8 mouse cellular contexts compared by ENCODE assay signal in the genomic region with DNA sequence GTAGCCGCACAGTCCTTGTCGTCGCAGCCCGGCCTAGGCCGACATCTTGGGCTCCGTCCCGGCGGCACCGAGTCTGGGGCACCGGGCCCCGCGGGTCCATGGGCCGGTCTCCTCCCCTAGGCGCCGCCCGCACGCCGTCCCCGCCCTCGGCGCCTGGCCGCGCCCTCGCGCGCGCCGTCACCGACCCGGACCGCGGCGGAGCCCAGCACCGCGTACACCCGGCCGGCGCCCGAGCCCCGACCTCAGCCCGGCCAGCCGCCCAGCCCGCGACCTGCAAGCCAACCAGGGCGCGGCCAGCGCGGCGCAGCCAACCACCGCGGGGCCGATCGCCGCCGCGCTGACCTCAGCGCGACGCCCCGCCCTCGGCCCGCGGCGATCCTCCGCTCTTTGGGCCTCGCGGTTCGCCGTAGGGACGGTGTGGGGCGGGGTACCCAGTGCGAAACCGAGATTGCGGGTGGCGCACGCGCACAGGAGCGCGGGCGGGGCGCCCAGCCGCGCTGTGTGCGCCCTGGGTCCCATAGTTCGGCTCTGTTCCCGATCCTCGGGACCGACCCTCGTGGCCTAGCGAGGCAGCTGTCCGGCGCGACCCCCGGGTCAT. TPM values are rescaled to one million over a fixed set of nuclear protein-coding genes. Genes with fewer than 3 reads are reported as not detected.
A peak's percentile ranks its signal among the peaks of the same experiment; 100 is the strongest.
DNase-seq lines count a peak whose midpoint lies in the region; ATAC-seq and TF ChIP-seq lines count a peak whose summit lies in the region.

A gene (minus strand): TSS at position 343 of the 598 bp plus-strand sequence.

- peak; percentile 93; the same call in 1 of the 2 replicates for TF ChIP-seq POLR2A in limb, embryonic 14.5 days (IDR thresholded peaks at IDR 0.05; ENCODE audit: borderline replicate concordance, extremely low read depth, insufficient read depth, insufficient read length)

- ATAC-seq in erythroblast, adult 5-6 weeks (replicated peaks; ENCODE audit: low FRiP score, poor library complexity, severe bottlenecking) = no peak
- ATAC-seq in embryonic facial prominence, embryonic 13.5 days (ENCODE audit: insufficient number of reproducible peaks, insufficient read depth, low FRiP score, low TSS enrichment, low read depth) = peak; percentile 95
- peak; percentile 94 for ATAC-seq in kidney, embryonic 14.5 days (ENCODE audit: low FRiP score, low TSS enrichment)
- ATAC-seq in limb, embryonic 14.5 days (ENCODE audit: low FRiP score, low read depth) = peak; percentile 94
- peak; percentile 97 for ATAC-seq in midbrain, embryonic 16.5 days

- peak within 1 kb of the TSS; percentile 93 for H3K4me2 ChIP-seq in embryonic facial prominence, embryonic 13.5 days
- H3K4me2 ChIP-seq in kidney, embryonic 14.5 days (replicated peaks; ENCODE audit: low read depth, low read length) = peak within 1 kb of the TSS; percentile 89
- H3K4me2 ChIP-seq in limb, embryonic 14.5 days (replicated peaks; ENCODE audit: low read depth, low read length, severe bottlenecking) = peak within 1 kb of the TSS; percentile 90
- peak within 1 kb of the TSS; percentile 93 for H3K4me2 ChIP-seq in midbrain, embryonic 16.5 days (ENCODE audit: low read length)

- H3K4me3 ChIP-seq in erythroblast, embryonic 14.5 days (replicated peaks) = peak within 1 kb of the TSS; percentile 69
- peak within 1 kb of the TSS; percentile 99 for H3K4me3 ChIP-seq in embryonic facial prominence, embryonic 13.5 days
- peak within 1 kb of the TSS; percentile 100 for H3K4me3 ChIP-seq in kidney, embryonic 14.5 days (ENCODE audit: low read length)
- peak within 1 kb of the TSS; percentile 97 for H3K4me3 ChIP-seq in limb, embryonic 14.5 days (replicated peaks; ENCODE audit: low read length)
- H3K4me3 ChIP-seq in midbrain, embryonic 16.5 days (ENCODE audit: low read depth, low read length) = peak within 1 kb of the TSS; percentile 99

- H3K36me3 ChIP-seq in erythroblast, embryonic 14.5 days (ENCODE audit: control insufficient read depth) = no peaks in the 10 kb centered on the region
- H3K36me3 ChIP-seq in embryonic facial prominence, embryonic 13.5 days = no peaks in the 10 kb centered on the region
- no peaks in the 10 kb centered on the region for H3K36me3 ChIP-seq in kidney, embryonic 14.5 days (ENCODE audit: control insufficient read depth, insufficient read depth, low read length)
- H3K36me3 ChIP-seq in limb, embryonic 14.5 days (ENCODE audit: control insufficient read depth, insufficient read depth, low read length) = no peaks in the 10 kb centered on the region
- no peaks in the 10 kb centered on the region for H3K36me3 ChIP-seq in midbrain, embryonic 16.5 days (ENCODE audit: control insufficient read depth, insufficient read depth, low read length)

- no peaks in the 10 kb centered on the region for H3K9me3 ChIP-seq in erythroblast, embryonic 14.5 days (ENCODE audit: control insufficient read depth, low read length)
- H3K9me3 ChIP-seq in embryonic facial prominence, embryonic 13.5 days = no peaks in the 10 kb centered on the region
- H3K9me3 ChIP-seq in kidney, embryonic 14.5 days (ENCODE audit: control insufficient read depth, low read length) = no peaks in the 10 kb centered on the region
- H3K9me3 ChIP-seq in limb, embryonic 14.5 days (ENCODE audit: control insufficient read depth, low read length) = no peaks in the 10 kb centered on the region
- no peaks in the 10 kb centered on the region for H3K9me3 ChIP-seq in midbrain, embryonic 16.5 days (replicated peaks; ENCODE audit: control insufficient read depth, low read length, poor library complexity, severe bottlenecking)

- under 1% methylated on average over 71 of the region's 94 CpGs for WGBS in embryonic facial prominence, embryonic 13.5 days
- under 1% methylated on average over 76 of the region's 94 CpGs for WGBS in kidney, embryonic 14.5 days
- 0% methylated on average over 32 of the region's 94 CpGs for WGBS in limb, embryonic 14.5 days
- under 1% methylated on average over 59 of the region's 94 CpGs for WGBS in midbrain, embryonic 16.5 days

- peak; percentile 95 to 97 for DNase-seq in heart, adult 9 months (ENCODE audit: low spot score in 2 of 2)
- DNase-seq in limb, embryonic 14.5 days (ENCODE audit: low spot score) = peak; percentile 91
- peak; percentile 25 to 51 for DNase-seq in spleen, postnatal 14 days (ENCODE audit: low spot score in 2 of 2)

- peaks cover 17% of the 10 kb centered on the region for H3K4me1 ChIP-seq in erythroblast, embryonic 14.5 days (ENCODE audit: control insufficient read depth)
- H3K4me1 ChIP-seq in embryonic facial prominence, embryonic 13.5 days = peaks cover 35% of the 10 kb centered on the region
- peaks cover 25% of the 10 kb centered on the region for H3K4me1 ChIP-seq in kidney, embryonic 14.5 days (ENCODE audit: control insufficient read depth, insufficient read depth, low read length)
- H3K4me1 ChIP-seq in limb, embryonic 14.5 days (ENCODE audit: control insufficient read depth, insufficient read depth, low read length) = peaks cover 19% of the 10 kb centered on the region
- H3K4me1 ChIP-seq in midbrain, embryonic 16.5 days (ENCODE audit: control insufficient read depth, insufficient read depth, low read length) = peaks cover 33% of the 10 kb centered on the region

- H3K27ac ChIP-seq in embryonic facial prominence, embryonic 13.5 days = peak within 1 kb of the TSS; percentile 87
- peak within 1 kb of the TSS; percentile 92 for H3K27ac ChIP-seq in kidney, embryonic 14.5 days (ENCODE audit: low read depth, low read length)
- peak within 1 kb of the TSS; percentile 84 for H3K27ac ChIP-seq in limb, embryonic 14.5 days (replicated peaks; ENCODE audit: low read depth, low read length)
- H3K27ac ChIP-seq in midbrain, embryonic 16.5 days (ENCODE audit: low read length) = peak within 1 kb of the TSS; percentile 95

- H3K9ac ChIP-seq in embryonic facial prominence, embryonic 13.5 days = peak within 1 kb of the TSS; percentile 94
- peak within 1 kb of the TSS; percentile 94 for H3K9ac ChIP-seq in kidney, embryonic 14.5 days (ENCODE audit: low read depth, low read length)
- H3K9ac ChIP-seq in limb, embryonic 14.5 days (ENCODE audit: low read depth, low read length, severe bottlenecking) = peak within 1 kb of the TSS; percentile 86
- peak within 1 kb of the TSS; percentile 97 for H3K9ac ChIP-seq in midbrain, embryonic 16.5 days (ENCODE audit: low read depth, low read length)

- H3K27me3 ChIP-seq in erythroblast, embryonic 14.5 days (ENCODE audit: control insufficient read depth) = peaks cover 68% of the 10 kb centered on the region
- H3K27me3 ChIP-seq in embryonic facial prominence, embryonic 13.5 days = no peaks in the 10 kb centered on the region; the same call in 1 of the 2 replicates
- no peaks in the 10 kb centered on the region for H3K27me3 ChIP-seq in kidney, embryonic 14.5 days (ENCODE audit: control insufficient read depth, insufficient read depth, low read length)
- no peaks in the 10 kb centered on the region for H3K27me3 ChIP-seq in limb, embryonic 14.5 days (ENCODE audit: control insufficient read depth, insufficient read depth, low read length)
- H3K27me3 ChIP-seq in midbrain, embryonic 16.5 days (ENCODE audit: control insufficient read depth, insufficient read depth, low read depth, low read length) = no peaks in the 10 kb centered on the region

RNA-seq across cellular contexts. Expression of the gene that starts here (rescaled TPM):
- polyA plus RNA-seq in erythroblast, embryonic 14.5 days (2012) = 0.74 TPM in 2 replicates
- 0.58 and 10.9 TPM in 2 replicates for total RNA-seq in erythroblast, adult 5-6 weeks (2015; ENCODE audit: low replicate concordance)
- total RNA-seq in erythroblast, adult 5-6 weeks (2017; ENCODE audit: low replicate concordance) = 1.8 and 2.6 TPM in 2 replicates
- polyA plus RNA-seq in embryonic facial prominence, embryonic 13.5 days (2015; fragmentation: Nextera tagmentation; extraction: Ambion mirVana) = 33.7 and 34.6 TPM in 2 replicates
- 43.4 and 44.3 TPM in 2 replicates for polyA plus RNA-seq in kidney, embryonic 14.5 days (2014; fragmentation: Nextera tagmentation; extraction: Ambion mirVana)
- 163 and 215 TPM in 2 replicates for polyA plus RNA-seq in limb, embryonic 14.5 days (2012; rRNA removed)
- 37.0 and 39.7 TPM in 2 replicates for polyA plus RNA-seq in limb, embryonic 14.5 days (2014; fragmentation: Nextera tagmentation; extraction: Ambion mirVana)
- 39.9 and 40.2 TPM in 2 replicates for polyA plus RNA-seq in midbrain, embryonic 16.5 days (2015; fragmentation: Nextera tagmentation; extraction: Ambion mirVana)

Comparison
In these comparisons a context has a peak if more than half of its experiments do, and no peak if none do; other contexts are left out.
1. RNA of the gene that starts here (polyA plus RNA-seq): 37.0 to 215 TPM in limb, embryonic 14.5 days, 43.4 to 44.3 TPM in kidney, embryonic 14.5 days, 39.9 to 40.2 TPM in midbrain, embryonic 16.5 days and 33.7 to 34.6 TPM in embryonic facial prominence, embryonic 13.5 days; 0.74 TPM in erythroblast, embryonic 14.5 days; every median in the first group is over 10 times any median in the second.
2. DNase-seq: peak in every context shown above with its lines; median percentile 96 in heart, adult 9 months; 91 in limb, embryonic 14.5 days; 38 in spleen, postnatal 14 days.
3. Peak in every context shown above with its lines, with median percentiles within 50 percentile points of each other: H3K4me3 ChIP-seq, H3K27ac ChIP-seq, H3K4me2 ChIP-seq and H3K9ac ChIP-seq.